Mouse (Mus musculus) cerebellum, adult 9-10 months (tissue): ENCODE measurements around the gene Olfr1320.

Source experiments
- DNase-seq: peaks from one replicate; pipeline ENCODE4 v3.0.0; 2022

Olfr1320 gene

GRCm38 (mm10) chrX:49672033-49672432 is at the start of gene Olfr1320:
Gene Olfr1320, plus strand, starts transcription at chrX:49672333.
- no peak for DNase-seq

- DNase-seq, result no peak
Measured at GRCm38 (mm10) chrX:49627566-49627965, 44.6 kb upstream of the Olfr1320 start.

- DNase-seq, result no peak
Measured at GRCm38 (mm10) chrX:49631195-49631594, 40.9 kb upstream of the Olfr1320 start.

- peak; percentile 3 for DNase-seq
Measured at GRCm38 (mm10) chrX:49660781-49661180, 11.4 kb upstream of the Olfr1320 start.
